Mouse (Mus musculus) forebrain, postnatal 0 days (tissue): ENCODE measurements around the gene Nol3. TPM values are rescaled to one million over a fixed set of nuclear protein-coding genes. Genes with fewer than 3 reads are reported as not detected.
A peak's percentile ranks its signal among the peaks of the same experiment; 100 is the strongest.

Experiments used
- ATAC-seq: fragments of 200-750 bp; cut with Nextera tagmentation; 2 replicates; pipeline ENCODE4 v1.8.0; 2017; ENCODE audit warnings: mild to moderate bottlenecking, moderate library complexity
- DNase-seq: peaks from one replicate; pipeline ENCODE4 v3.0.0-alpha.2; 2015
- H3K27ac ChIP-seq: fragments of 300-500 bp; sonication (generic); 2 replicates; pipeline ENCODE4 v1.5.1; 2014; ENCODE audit warnings: low read depth, mild to moderate bottlenecking, antibody characterized with exemption, low read length, moderate library complexity, mixed read lengths
- H3K27me3 ChIP-seq: fragments of 300-500 bp; sonication (generic); 2 replicates; pipeline ENCODE4 v1.6.1; 2014; ENCODE audit warnings: mild to moderate bottlenecking, low read length, mixed read lengths; ENCODE audit not compliant: insufficient read depth
- H3K36me3 ChIP-seq: fragments of 300-500 bp; sonication (generic); 2 replicates; pipeline ENCODE4 v1.6.1; 2014; ENCODE audit warnings: mild to moderate bottlenecking, moderate library complexity; ENCODE audit not compliant: insufficient read depth
- H3K4me1 ChIP-seq: fragments of 300-500 bp; sonication (generic); 2 replicates; pipeline ENCODE4 v1.6.1; 2014; ENCODE audit warnings: antibody characterized with exemption; ENCODE audit not compliant: insufficient read depth
- H3K4me2 ChIP-seq: fragments of 300-500 bp; sonication (generic); 2 replicates; pipeline ENCODE4 v1.6.1; 2014; ENCODE audit warnings: low read depth, mild to moderate bottlenecking, moderate library complexity
- H3K4me3 ChIP-seq: fragments of 300-500 bp; sonication (generic); 2 replicates; pipeline ENCODE4 v1.5.1; 2014; ENCODE audit warnings: low read depth, low read length, mixed read lengths
- H3K9ac ChIP-seq: fragments of 300-500 bp; sonication (generic); 2 replicates; pipeline ENCODE4 v1.6.1; 2014; ENCODE audit warnings: mild to moderate bottlenecking
- H3K9me3 ChIP-seq: fragments of 300-500 bp; sonication (generic); 2 replicates; pipeline ENCODE4 v1.6.1; 2016; ENCODE audit warnings: low read length
- CTCF ChIP-seq: sonication (generic); IDR thresholded peaks from 2 replicates; pipeline ENCODE4 v1.5.1; 2016; ENCODE audit warnings: antibody characterized with exemption, control low read depth, low read depth
- WGBS: fragments of 180-500 bp; shearing (Covaris S2); extraction: QIAGEN DNeasy Blood & Tissue Kit; methylation state at CpG from one replicate; pipeline ENCODE4 v1.1.7; 2014; 5-methylcytosine and 5-hydroxymethylcytosine counted together
- polyA plus RNA-seq: library from polyadenylated mRNA; unstranded; fragments of >200 nt; fragmentation: Nextera tagmentation; extraction: Ambion mirVana; gene quantifications from 2 replicates; pipeline ENCODE4 v1.2.1, GENCODE M21; 2015
- total RNA-seq: library from RNA; depleted of rRNA; stranded (reverse); fragments of >200 nt; gene quantifications from 2 replicates; pipeline ENCODE4 v1.2.3, GENCODE M21; 2014

The Nol3 gene
- total and polyA plus RNA-seq, 2 experiments from 2014 or later = 1.7 to 4.3 TPM

GRCm38 (mm10) chr8:105263244-105263912 lies 12.6 kb upstream of the Nol3 start:
- H3K9ac ChIP-seq = no peak overlapping the region
- peak; percentile 34 for TF ChIP-seq CTCF
- no peak overlapping the region for H3K4me3 ChIP-seq
- DNase-seq (no peak), ATAC-seq (no peak)
- WGBS = 42% methylated on average over 16 of the region's 16 CpGs
- H3K27ac ChIP-seq = no peak overlapping the region
- H3K9me3 ChIP-seq = no peaks in the 10 kb centered on the region
- no peak overlapping the region for H3K4me2 ChIP-seq
- no peaks in the 10 kb centered on the region for H3K4me1 ChIP-seq
- H3K36me3 ChIP-seq = no peaks in the 10 kb centered on the region
- H3K27me3 ChIP-seq = peaks cover 64% of the 10 kb centered on the region

GRCm38 (mm10) chr8:105264024-105264982 lies 11.6 kb upstream of the Nol3 start, which contains the start of the genes Tradd and Fbxl8:
Gene Tradd, minus strand, starts transcription at chr8:105264609.
Gene Fbxl8, plus strand, starts transcription at chr8:105264648.
- H3K27me3 ChIP-seq = peaks cover 61% of the 10 kb centered on the region
- H3K4me2 ChIP-seq = peak within 1 kb of the TSS; percentile 63
- H3K9me3 ChIP-seq = no peaks in the 10 kb centered on the region
- no peak within 1 kb of the TSS for H3K27ac ChIP-seq
- H3K36me3 ChIP-seq = no peaks in the 10 kb centered on the region
- peaks cover under 1% of the 10 kb centered on the region; the same call in 1 of the 2 replicates for H3K4me1 ChIP-seq
- DNase-seq = no peak
- ATAC-seq = 0 out of 2 replicates have a peak, but pooled peaks have one; percentile 8
- H3K4me3 ChIP-seq = peak within 1 kb of the TSS; percentile 61
- WGBS = 2% methylated on average over 54 of the region's 54 CpGs
- 0 out of 2 replicates have a peak, but pooled peaks have one; percentile 13 for TF ChIP-seq CTCF
- H3K9ac ChIP-seq = peak within 1 kb of the TSS; percentile 50

- peak overlapping the region; percentile 63; the same call in 1 of the 2 replicates for H3K4me2 ChIP-seq
- peaks cover 4% of the 10 kb centered on the region; the same call in 1 of the 2 replicates for H3K4me1 ChIP-seq
- H3K9me3 ChIP-seq = no peaks in the 10 kb centered on the region
- WGBS = 16% methylated on average over 10 of the region's 10 CpGs
- peak overlapping the region; percentile 61; the same call in 1 of the 2 replicates for H3K4me3 ChIP-seq
- no peak for ATAC-seq
- TF ChIP-seq CTCF = no peak
- no peak for DNase-seq
- H3K36me3 ChIP-seq = no peaks in the 10 kb centered on the region
- H3K27ac ChIP-seq = no peak overlapping the region
- peaks cover 61% of the 10 kb centered on the region for H3K27me3 ChIP-seq
- H3K9ac ChIP-seq = no peak overlapping the region
Observed at GRCm38 (mm10) chr8:105265128-105265527, 10.8 kb upstream of the Nol3 start.

GRCm38 (mm10) chr8:105266775-105267174 lies 9.2 kb upstream of the Nol3 start:
- DNase-seq (no peak), ATAC-seq (no peak)
- 9% methylated on average over 13 of the region's 13 CpGs for WGBS
- H3K36me3 ChIP-seq = no peaks in the 10 kb centered on the region
- H3K27ac ChIP-seq = no peak overlapping the region
- no peak for TF ChIP-seq CTCF
- H3K9me3 ChIP-seq = no peaks in the 10 kb centered on the region
- H3K4me3 ChIP-seq = no peak overlapping the region
- peaks cover 64% of the 10 kb centered on the region for H3K27me3 ChIP-seq
- H3K4me1 ChIP-seq = peaks cover 4% of the 10 kb centered on the region; the same call in 1 of the 2 replicates
- no peak overlapping the region for H3K9ac ChIP-seq
- no peak overlapping the region for H3K4me2 ChIP-seq

GRCm38 (mm10) chr8:105268342-105269074 lies 7.4 kb upstream of the Nol3 start:
- peak; percentile 97 for DNase-seq
- ATAC-seq = peak; percentile 95
- WGBS = under 1% methylated on average over 65 of the region's 65 CpGs
- H3K27me3 ChIP-seq = peaks cover 73% of the 10 kb centered on the region
- TF ChIP-seq CTCF = no peak
- peak overlapping the region; percentile 48 for H3K9ac ChIP-seq
- no peak overlapping the region for H3K27ac ChIP-seq
- H3K4me1 ChIP-seq = peaks cover 4% of the 10 kb centered on the region; the same call in 1 of the 2 replicates
- H3K36me3 ChIP-seq = no peaks in the 10 kb centered on the region
- peak overlapping the region; percentile 51 for H3K4me3 ChIP-seq
- H3K9me3 ChIP-seq = no peaks in the 10 kb centered on the region
- peak overlapping the region; percentile 85 for H3K4me2 ChIP-seq

- Histone ChIP-seq H3K4me1 (peaks cover 4% of the 10 kb centered on the region; the same call in 1 of the 2 replicates), H3K27ac (no peak overlapping the region), H3K4me2 (peak overlapping the region; percentile 85), H3K27me3 (peaks cover 71% of the 10 kb centered on the region), H3K9me3 (no peaks in the 10 kb centered on the region), H3K4me3 (peak overlapping the region; percentile 51), H3K9ac (peak overlapping the region; percentile 48), H3K36me3 (no peaks in the 10 kb centered on the region)
- no peak for TF ChIP-seq CTCF
- DNase-seq (no peak), ATAC-seq (no peak)
- 1% methylated on average over 10 of the region's 10 CpGs for WGBS
Observed at GRCm38 (mm10) chr8:105269075-105269458, 6.9 kb upstream of the Nol3 start.
